Mouse (Mus musculus) gastrocnemius, postnatal 4 days (tissue): ENCODE measurements around the gene F2rl2. TPM values are rescaled to one million over a fixed set of nuclear protein-coding genes. Genes with fewer than 3 reads are reported as not detected.

Experiments used
- DNase-seq, 2 experiments: peaks; one replicate each; pipeline ENCODE4 v3.0.0; 2021 to 2022; ENCODE audit warnings: low spot score in 2 of 2, mixed read lengths in 2 of 2
- long read RNA-seq, 2 experiments: library from polyadenylated mRNA; stranded (forward); transcript quantifications; one replicate each; pipeline ENCODE4 v2.0.0; 2021
- total RNA-seq, 2 experiments: library from RNA; stranded (reverse); gene quantifications; 2 replicates each; pipeline ENCODE4 v1.2.3; 2021

The F2rl2 gene
- total RNA-seq = under 1 TPM in 1 of 2 experiments, not detected in 1; 0.10 TPM
- long read RNA-seq, experiment 1 = 0 reads
- long read RNA-seq, experiment 2 = 0 reads

DNA sequence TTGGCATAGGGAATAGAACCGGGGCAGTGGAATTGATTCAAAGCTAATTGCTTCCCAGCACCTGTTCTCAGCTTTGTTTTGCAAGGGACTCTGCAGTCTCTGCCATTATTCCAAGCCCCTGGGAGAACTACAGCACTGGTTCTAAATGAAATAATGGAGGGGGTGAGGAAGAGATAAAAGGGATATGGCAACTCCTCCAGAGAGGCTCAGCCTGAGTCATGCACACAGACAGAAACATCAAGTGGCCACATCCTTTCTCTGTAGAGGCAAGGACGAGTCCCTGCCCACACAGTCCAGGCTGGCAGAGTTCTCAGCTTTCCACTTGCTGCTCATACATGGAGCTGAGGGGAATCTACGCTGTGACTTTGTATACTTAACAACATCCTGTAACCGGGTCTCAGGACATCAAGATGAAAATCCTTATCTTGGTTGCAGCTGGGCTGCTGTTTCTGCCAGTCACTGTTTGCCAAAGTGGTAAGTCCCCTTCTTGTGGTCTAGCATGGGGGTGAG lies at the start of gene F2rl2:
TSS of gene F2rl2 (plus strand) at position 200 of the 510 bp plus-strand sequence.
- no peak for DNase-seq

DNA sequence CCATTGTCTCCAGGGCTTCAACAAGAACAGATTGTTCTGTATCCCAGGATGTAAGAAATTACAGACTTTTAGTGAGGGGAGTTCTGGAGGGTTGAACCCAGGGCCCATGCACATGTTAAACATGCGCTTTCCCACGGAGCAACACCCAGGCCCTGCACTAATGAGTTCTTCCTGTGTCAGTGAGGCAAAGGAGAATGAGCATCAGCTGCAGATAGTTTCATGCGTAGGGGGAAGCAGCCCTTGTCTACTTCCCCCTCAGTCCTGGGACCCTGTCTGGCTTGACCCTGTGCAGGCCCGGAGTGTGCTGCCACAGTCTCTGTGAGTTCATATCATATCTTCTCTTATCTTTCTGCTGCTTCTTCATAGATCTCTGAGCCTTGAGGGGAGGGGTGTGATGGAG lies 49.4 kb upstream of the F2rl2 start:
- DNase-seq = no peak

DNA sequence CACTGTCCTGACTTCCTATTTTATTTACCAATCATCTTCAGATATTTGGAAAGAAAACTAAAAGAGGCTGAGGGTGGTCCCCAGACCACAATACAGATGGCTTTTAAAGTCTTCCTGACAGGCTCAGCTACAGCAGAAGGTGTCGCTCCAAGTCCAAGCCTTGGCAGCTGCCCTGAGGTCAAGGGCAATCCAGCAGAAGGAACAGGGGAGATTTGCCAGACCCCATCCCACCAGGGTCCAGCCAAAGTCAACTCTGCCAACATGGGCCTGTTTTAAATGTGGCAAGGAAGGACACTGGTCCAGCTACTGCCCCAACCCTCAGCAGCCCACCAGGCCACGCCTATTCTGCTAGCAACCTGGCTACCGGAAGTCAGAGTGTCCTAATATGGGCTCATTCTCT lies 46.7 kb upstream of the F2rl2 start:
- no peak for DNase-seq

DNA sequence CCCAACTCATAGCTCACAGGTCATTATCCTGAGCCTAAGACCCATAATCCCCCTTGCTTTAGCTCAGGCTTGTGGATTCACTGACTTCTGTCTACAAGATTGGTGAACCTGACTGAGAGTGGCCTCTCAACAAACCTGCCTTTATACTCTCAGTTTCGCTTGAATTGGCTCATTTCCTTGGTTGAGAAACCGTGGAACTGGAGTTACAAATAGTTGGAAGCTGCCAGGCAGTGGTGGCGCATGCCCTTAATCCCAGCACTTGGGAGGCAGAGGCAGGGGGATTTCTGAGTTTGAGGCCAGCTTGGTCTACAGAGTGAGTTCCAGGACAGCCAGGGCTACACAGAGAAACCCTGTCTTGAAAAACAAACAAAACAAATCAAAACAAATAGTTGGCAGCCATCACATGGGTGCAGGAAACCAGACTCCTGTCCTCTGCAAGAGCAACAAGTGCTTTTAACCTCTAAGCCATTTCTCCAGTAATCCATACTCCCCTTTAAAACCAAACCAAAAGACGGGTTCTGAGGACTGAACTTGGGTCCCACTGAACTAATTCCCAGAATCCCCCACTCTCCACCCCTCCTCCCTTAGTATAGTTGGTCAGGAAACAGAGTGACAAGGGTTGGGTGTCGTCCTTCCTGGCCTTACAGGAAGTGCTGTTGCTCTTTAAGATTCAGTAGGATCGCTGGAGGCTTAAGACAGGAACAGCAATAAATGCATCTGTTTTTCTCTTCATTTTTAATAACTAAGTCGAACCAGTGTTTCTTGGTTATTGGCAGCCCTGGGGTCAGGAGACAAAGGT lies 44.6 kb upstream of the F2rl2 start:
- no peak for DNase-seq

DNA sequence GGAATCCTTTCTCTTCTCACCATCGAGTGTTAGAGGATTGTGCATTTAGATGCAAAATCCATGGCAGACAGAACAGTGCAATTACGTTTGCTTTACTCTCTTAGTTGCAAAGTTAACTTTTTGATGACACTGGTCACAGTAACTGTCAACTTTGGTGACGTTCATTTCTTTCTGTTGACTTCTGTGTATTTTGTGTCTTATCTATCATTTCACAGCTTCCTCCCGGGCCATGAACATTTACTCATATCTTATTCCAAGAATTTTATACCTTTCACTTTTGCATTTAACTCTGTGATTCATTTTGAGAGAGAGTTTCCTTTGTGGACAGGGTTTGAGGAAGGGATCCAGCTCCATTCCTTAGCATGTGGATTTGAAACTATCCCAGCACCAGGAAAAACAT lies 43.0 kb upstream of the F2rl2 start:
- DNase-seq = no peak

DNA sequence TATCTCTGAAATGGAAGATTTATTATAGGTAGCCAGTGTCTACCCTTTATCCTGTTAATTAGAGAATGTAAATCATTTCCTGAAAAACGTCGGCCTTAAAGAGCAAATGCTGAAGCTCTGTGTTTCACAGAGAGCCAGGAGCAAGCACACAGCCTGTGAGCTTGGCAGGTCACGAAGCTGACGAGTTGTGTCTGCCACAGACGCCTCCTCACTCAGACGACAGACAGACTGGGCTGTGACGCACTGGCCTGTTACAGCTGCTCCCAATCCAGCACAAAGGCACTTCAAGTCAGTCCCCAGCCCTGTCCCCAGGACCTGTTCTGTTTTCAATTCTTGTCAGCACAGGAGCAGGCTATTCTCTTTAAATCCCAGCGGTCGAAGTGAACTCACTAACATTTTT lies 41.4 kb upstream of the F2rl2 start:
- DNase-seq = no peak

DNA sequence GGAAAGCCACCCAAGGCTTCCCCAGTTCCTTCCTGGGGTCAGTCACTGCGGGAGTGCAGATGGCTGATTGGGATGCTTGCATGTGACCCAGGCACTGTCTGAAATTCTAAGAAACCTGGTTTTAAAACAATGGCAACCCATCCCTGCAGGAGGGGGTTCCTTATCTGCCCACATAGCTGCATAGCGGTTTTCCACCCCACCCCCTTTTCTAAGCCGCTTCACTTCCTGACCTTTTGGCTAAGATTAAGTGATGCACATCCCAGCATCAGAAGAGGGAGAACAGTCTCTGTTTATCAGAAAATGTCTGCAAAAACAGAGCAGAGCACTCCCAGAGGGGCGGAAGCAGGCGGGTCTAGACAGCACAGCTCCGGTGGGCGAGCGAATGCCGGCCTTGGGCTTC lies 39.5 kb upstream of the F2rl2 start:
- no peak for DNase-seq

DNA sequence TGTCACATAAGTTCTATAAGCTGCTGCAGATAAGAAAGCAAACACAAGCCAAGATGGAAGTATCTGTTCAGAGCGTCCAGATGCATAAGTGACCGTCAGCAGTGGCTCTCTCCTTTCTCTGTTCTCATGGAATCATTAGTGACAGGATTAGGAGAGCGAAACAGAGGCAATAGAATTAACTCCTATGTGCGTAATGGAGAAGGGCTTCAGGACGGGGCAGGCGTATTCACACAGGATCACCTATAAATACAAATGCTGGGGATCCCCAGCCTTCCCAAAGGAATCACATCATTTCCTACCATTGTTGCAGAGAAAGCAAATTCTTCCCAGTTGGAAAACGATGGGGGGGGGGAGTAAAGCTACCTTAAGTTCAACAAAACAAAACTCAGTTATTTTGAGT lies 37.2 kb upstream of the F2rl2 start:
- no peak for DNase-seq

DNA sequence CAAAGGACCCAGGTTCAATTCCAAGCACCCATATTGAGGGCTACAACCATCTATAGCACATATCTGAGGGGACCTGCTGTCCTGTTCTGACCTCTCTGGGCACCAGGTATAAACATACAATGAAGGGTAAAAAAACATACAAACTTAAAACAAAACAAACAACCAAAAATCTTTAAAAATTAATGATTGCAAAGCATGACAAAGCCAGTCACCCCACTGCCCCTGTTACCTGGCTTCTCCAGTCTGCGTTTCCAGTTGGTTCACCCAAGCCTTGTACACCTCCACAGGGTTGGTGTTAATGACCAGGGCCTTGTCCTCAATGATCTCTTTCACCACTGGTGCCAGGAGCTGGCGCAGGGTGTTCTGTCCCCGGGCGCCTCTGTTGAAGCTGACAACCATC lies 32.8 kb upstream of the F2rl2 start:
- DNase-seq = no peak

DNA sequence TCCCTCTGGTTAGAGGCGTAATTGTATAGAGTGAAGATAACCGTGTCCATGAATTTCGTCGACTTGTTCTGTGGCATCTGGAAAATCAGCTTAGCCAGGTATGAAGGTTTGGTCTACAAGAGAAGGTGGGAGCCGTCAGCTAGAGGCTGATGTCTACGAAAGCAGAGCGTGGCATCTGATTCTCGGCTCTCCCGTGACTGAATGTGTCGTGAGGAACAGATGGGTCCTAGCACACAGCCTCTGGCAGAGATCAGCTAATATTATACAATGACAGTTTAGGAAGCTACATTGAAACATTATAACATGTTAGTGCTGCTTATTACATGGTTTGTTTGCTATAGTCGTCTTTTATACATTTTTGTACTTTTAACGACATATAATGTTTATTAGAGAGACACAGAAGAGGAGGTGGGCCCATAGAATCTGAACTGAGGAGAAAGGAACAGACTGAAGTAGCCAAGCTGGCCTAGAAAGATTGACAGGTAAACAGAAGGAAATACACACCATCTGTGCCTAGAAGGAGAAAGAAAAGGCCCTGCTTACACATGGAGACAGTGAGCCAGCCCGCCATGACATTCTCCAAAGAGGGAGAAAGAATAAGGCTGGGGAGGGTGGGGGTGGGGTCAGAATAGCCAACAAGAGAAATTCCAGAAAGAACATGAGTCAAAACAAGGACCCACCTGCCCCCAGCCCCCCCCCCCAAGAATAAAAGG lies 30.9 kb upstream of the F2rl2 start:
- no peak for DNase-seq

DNA sequence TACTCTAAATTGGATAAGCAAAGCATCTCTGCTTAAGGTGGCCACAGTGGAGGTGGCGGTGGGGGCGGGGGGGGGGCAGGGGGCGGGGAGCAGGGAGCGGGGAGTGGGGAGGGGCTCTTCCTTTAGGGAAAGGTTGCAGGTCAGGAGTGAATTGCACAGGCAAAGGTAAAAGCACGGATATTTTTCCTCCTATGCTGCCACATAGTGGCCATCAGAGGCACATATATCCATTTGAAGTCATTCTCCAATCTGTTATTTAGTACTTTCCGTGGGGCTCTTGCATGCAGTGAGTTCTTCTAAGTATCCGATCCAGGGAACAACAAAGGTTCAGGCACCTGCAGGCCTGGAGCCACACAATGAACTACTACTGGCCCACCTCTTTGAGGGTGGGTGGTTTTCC lies 29.4 kb upstream of the F2rl2 start:
- no peak for DNase-seq

DNA sequence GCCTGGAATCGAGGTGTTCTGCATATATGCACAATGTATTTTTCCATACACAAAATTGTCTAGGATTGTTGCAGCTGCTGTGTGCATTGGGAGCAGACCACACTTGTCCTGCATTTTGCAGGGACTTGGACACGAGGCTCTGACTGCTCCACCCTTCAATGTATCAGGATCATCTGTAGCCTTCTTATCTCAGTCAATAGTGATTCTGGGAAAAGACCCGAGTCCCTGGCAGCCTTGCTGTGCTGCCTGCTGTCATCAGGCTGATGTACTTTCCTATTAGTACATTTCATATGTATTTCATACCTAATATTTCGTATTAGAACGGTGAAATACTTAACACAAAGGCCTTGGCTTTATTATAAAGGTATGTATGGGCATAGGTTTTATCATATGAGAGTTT lies 26.1 kb upstream of the F2rl2 start:
- DNase-seq = no peak

DNA sequence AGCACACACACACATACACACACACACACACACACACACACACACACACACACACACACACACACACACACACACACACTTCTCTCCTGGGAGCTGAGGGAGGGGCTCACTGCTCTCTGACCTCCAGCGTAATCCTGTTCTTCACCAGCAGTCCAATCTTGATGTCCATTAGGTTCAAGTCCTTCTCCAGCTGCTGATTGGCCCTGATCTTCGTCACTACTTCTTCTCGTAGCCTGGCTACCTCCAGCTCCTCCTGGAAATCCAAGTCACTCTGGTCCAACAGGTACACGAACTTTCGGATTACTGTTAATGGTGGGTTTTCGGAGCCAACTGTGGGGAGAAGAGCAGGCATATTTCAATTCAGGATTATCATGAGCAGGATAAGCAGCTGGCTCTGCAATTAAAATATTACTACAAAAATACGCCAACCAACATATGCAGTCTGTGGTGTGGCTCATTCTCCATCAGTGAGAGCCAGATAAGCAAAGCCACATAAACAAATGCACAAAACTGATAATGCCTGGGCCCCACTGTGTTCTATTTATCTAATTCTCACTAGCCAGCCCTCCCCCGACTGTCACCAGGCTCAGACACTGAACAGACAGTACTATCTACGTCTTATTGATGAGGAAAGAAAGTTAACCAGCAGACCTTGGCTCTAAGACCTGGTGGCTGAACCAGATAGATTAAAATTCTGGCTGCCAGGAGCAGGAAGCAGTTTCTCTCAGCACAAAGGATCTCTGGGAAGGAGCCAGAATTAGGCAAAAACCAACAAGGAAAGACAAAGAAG lies 25.4 kb upstream of the F2rl2 start:
- no peak for DNase-seq

DNA sequence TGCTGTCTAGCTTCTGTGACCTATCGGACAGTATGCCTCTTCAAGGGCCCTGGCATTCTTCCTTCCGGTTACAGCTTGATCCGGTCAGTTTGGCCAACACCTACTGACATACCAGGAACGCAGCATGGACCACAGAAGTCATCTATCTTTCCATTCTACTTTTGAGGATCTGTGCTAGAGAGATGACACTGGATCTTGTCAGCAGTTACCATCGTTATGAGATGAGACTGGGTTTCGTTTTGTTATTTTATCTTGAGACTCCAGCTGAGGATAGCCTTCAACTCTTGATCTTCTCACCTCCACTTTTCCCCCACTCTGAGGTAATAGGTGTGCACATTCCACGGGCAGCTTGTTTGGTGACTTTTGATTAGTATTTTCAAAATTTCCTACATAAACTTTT lies 24.3 kb upstream of the F2rl2 start:
- no peak for DNase-seq

DNA sequence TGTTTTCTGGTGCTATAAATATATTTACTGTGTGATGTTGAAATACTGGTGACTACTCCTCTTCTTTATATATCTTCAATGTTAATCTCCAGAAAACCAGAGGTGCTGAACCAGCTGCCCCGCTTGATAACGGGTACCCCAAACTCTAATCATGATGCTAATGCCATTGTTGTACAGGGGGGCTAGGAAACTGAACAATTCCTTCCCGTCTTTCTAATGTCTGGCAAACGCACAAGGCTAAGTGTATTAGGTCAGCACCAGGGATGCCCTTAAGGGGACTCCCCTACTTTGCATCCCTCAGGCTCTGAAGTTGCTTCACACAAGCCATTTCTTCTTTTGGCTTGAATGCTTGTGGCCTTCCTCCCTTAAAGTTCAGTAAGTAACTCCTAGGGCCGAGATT lies 17.6 kb upstream of the F2rl2 start:
- no peak for DNase-seq

DNA sequence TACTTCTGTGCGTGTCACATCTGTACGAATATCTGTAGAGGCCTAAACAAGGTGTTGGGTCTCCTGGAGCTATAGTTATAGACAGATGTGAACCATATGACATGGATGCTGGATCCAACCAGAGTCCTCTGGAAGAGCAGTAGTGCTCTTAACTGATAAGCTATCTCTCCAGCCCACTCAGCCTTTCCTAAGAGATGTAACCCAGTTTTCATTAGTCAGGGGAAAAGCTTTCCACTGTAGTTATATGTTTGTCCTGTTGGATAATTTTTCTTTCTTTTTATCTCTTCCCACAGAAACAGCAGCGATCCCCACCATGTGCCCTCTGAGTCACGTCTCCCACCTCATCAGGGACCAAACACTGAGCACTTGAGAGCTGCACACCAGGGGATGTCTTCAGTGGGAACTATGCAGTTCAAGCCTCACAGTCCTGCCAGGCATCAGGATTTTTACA lies 17.1 kb upstream of the F2rl2 start:
- DNase-seq = no peak

DNA sequence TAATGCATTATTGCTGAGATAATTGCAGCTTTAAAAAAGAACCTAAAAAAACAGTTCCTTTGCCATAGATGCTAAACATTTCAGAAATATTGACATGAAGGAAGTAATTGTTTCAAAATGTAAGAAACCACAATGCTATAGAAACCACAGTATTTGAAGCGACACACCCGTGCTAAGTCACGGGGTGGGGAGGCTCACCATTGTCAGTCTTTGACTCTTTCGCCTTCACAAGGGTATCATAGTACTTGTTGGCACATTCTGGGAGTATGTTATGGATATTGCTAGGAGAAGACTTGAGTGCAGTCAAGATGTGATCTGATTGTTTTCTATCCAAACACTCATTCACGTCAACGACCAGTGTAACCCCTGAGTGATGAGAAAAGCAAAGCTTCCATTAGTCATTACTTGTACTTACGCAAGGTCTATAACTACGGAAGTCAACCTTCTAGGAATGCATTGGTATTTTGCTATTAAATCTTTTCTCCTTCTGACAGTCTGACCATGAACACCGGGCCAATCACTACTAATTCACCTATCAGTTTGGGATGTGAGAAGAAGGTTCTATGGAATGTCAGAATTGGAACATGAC lies 11.9 kb upstream of the F2rl2 start:
- no peak for DNase-seq

DNA sequence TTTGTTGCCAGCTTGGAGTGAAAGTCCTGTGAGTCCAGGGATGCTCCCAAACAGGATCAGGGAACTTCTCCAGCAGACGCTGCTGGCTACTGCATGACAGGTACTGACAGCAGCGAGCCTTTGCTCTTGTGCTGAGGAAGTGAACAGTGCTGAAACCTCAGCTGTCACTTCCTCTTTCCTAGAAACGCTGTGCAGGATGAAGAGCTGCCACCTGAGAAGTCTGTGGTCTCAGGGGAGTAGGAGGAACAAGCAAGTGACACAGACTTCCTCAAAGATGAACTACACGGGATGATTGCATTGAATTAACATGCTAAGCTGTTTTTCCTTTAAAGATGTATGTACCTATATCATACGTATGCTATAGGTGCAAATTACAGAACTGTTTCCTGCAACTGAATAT lies 10.9 kb upstream of the F2rl2 start:
- no peak for DNase-seq

DNA sequence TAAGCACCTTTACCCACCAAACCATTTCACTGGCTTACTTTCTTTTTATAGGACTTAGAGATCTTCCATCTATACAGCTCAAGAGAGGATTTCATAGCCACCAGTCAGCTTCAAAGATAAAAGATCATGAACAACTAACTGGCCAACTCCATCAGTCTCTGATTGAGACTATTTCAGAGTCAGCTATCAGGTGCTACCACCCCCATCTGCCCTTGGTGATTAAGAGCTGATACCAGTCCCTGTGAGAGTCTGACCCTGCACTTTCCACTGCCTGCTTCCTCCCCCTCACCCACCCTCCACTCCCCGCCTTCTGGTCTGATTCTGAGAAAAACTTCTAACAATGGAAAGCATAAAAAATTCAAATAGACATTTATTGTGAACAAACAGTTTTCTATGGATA lies 8.1 kb upstream of the F2rl2 start:
- DNase-seq = no peak

DNA sequence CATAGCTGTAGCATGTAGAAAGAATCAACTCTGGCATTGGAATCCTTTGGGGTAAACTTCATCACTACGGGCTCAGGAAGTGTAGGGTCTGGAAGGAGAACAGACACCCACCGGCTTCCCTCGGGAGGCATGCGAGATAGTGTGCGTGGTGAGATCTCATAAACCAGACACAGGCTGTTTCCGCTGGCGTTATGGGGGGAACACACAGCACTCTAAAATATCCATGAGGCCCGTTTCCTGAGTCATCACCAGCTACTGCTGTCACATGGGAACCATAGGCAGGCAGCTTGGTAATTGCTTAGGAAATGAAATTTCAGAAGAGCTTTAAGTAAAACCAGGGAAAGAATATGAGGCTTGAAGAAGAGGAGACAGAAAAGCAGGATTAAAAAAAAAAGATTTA lies 4.5 kb upstream of the F2rl2 start:
- no peak for DNase-seq

DNA sequence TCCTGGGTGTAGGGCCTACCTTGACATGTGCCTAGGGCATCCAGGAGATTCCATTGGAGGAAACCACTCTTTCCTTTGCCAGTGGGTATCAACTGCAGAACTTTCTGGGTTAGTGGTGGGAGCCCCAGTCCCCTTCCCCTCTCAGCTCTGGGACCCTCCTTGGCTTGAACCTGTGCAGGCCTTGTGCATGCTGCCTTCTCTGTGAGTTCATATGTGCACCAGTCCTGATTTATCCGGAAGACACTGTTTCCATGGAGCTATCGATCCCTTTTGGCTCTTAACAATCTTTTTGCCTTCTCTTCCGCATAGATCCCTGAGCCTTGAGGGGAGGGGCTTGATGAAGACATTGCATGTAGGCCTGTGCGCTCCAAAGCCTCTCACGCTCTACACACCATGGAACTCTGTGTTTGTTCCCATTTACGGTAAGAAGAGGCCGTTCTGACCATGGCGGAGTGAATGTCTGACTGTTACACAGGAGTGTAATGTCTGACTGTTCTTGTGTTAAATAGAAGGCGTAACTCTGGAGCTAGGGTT lies 466 bp upstream of the F2rl2 start:
- no peak for DNase-seq
